Mouse (Mus musculus) G1E (cell line): Measurements from ENCODE around the gene Cfap97.

ENCODE experiments used
- CTCF ChIP-seq: IDR thresholded peaks from 2 replicates; pipeline ENCODE4 v1.5.1; 2012; ENCODE audit warnings: low read depth, low read length, inconsistent platforms, mixed read lengths
- GATA1 ChIP-seq: IDR thresholded peaks from 2 replicates; pipeline ENCODE4 v1.6.1; 2012; ENCODE audit warnings: borderline replicate concordance, low read length, inconsistent platforms, mixed read lengths
- GATA2 ChIP-seq: IDR thresholded peaks from 2 replicates; pipeline ENCODE4 v1.6.1; 2012; ENCODE audit warnings: low read depth, low read length, inconsistent platforms, borderline replicate concordance
- POLR2AphosphoS5 ChIP-seq: IDR thresholded peaks from 2 replicates; pipeline ENCODE4 v1.6.1; 2012; ENCODE audit warnings: low read depth, low read length, inconsistent platforms; ENCODE audit not compliant: insufficient replicate concordance
- TAL1 ChIP-seq: conservative IDR thresholded peaks from 2 replicates; pipeline ENCODE4 v1.6.1; 2012; ENCODE audit warnings: low read depth, low read length, inconsistent platforms, mixed read lengths

DNA sequence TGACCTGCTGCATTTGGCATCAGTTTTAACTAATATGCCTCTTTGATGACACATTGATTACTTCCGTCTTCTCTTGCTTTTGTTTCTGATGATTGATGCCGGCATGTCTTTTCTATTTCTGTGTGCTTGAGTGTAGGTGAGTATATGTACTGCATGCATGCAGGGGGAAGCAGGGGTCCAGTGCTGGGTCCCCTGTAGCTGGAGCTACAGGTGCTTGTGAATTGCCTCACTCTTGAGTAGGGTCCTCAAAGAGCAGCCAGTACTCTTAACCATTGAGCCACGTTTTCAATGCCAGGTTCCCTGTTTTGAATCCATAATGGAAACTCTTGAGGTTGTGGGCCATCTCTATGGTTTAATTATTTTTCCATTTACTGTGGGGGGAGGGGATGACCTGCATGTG is 52.7 kb downstream of the Cfap97 start:
- no peak for TF ChIP-seq GATA1
- no peak for TF ChIP-seq CTCF
- no peak for TF ChIP-seq TAL1
- TF ChIP-seq GATA2, result no peak
- TF ChIP-seq POLR2AphosphoS5, result no peak
